Mouse (Mus musculus) thymus, adult 2 months (tissue): ENCODE data around the gene Ube2e2. TPM values are rescaled to one million over a fixed set of nuclear protein-coding genes. Genes with fewer than 3 reads are reported as not detected.
"Not testable (repeated sequence)": the region's sequence is repeated elsewhere in the genome, so short reads cannot be mapped to it uniquely, and the experiment has no call there.

Experiments
- DNase-seq: peaks from one replicate; pipeline ENCODE4 v3.0.0; 2021
- H3K27ac ChIP-seq: fragments of 200-500 bp; 2 replicates; pipeline ENCODE4 v1.5.1; 2012; ENCODE audit warnings: low read length, control low read depth; ENCODE audit not compliant: control insufficient read depth, insufficient read depth
- H3K27me3 ChIP-seq: fragments of 200-500 bp; 2 replicates; pipeline ENCODE4 v1.6.1; 2012; ENCODE audit warnings: mild to moderate bottlenecking, low read length, moderate library complexity, mixed read lengths; ENCODE audit not compliant: control insufficient read depth, insufficient read depth
- H3K36me3 ChIP-seq: fragments of 200-500 bp; 2 replicates; pipeline ENCODE4 v1.6.1; 2012; ENCODE audit warnings: mild to moderate bottlenecking, low read length, moderate library complexity; ENCODE audit not compliant: control insufficient read depth, insufficient read depth
- H3K4me1 ChIP-seq: fragments of 200-500 bp; replicated peaks from 2 replicates; pipeline ENCODE4 v1.6.1; 2012; ENCODE audit warnings: low read length; ENCODE audit not compliant: control insufficient read depth, insufficient read depth
- H3K4me3 ChIP-seq: fragments of 200-500 bp; 2 replicates; pipeline ENCODE4 v1.5.1; 2012; ENCODE audit warnings: mild to moderate bottlenecking, low read length, control low read depth, moderate library complexity; ENCODE audit not compliant: control insufficient read depth, insufficient read depth
- CTCF ChIP-seq: fragments of 200-500 bp; IDR thresholded peaks from 2 replicates; pipeline ENCODE4 v1.5.1; 2012; ENCODE audit warnings: mild to moderate bottlenecking, control low read depth, low read length, moderate library complexity, borderline replicate concordance; ENCODE audit not compliant: control insufficient read depth, poor library complexity, insufficient read depth; ENCODE audit errors: extremely low read depth
- POLR2A ChIP-seq: fragments of 200-500 bp; IDR thresholded peaks from 2 replicates; pipeline ENCODE4 v1.6.1; 2012; ENCODE audit warnings: mild to moderate bottlenecking, low read length, control low read depth, moderate library complexity; ENCODE audit not compliant: control insufficient read depth, poor library complexity, insufficient read depth; ENCODE audit errors: extremely low read depth
- WGBS: fragments of 180-500 bp; shearing (Covaris S2); methylation state at CpG from one replicate; pipeline ENCODE4 v1.1.7; 2018; 5-methylcytosine and 5-hydroxymethylcytosine counted together
- polyA plus RNA-seq: library from polyadenylated mRNA; depleted of rRNA; stranded (reverse); fragments of >200 nt; gene quantifications from 2 replicates; pipeline ENCODE4 v1.2.3, GENCODE M21; 2012

Gene Ube2e2
- polyA plus RNA-seq, 1 experiment, result 34.9 TPM

DNA sequence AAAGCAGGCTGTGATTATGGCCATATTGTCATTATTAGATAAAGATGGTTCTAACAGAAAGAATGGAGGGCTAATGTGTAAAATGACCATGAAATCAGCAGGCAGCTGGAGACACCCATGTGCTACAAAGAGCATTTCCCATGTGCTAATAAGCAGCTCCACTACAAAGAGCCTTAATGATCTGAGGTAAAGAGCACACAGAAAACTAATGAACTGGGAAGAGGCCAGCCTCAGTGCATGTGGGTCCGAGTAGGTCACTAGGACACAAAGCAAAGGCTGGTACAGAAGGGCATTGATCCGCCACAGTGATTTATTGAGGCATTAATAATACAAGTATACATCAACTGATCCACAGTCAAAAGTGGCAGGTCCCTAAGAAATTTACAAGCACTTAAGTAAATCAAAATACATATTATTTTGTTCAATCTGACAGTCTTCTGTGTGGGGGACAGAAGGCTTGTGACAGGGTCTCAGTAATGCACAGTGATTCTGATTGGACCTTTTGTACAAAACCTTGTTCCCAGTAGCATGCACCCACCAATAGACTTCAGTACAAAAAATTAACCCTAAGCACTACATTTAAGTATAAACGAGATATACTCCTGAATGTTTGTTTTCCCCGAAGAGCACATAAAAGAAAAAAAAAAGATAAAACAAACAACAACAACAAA, 320.6 kb downstream of the Ube2e2 start:
- no peak overlapping the region for H3K4me3 ChIP-seq
- H3K4me1 ChIP-seq, result no peaks in the 10 kb centered on the region
- no peaks in the 10 kb centered on the region for H3K27me3 ChIP-seq
- TF ChIP-seq CTCF, result no peak
- TF ChIP-seq POLR2A, result no peak
- no peak overlapping the region for H3K27ac ChIP-seq
- WGBS, result 97% methylated on average over 4 of the region's 4 CpGs
- DNase-seq, result no peak
- H3K36me3 ChIP-seq, result no peaks in the 10 kb centered on the region

DNA sequence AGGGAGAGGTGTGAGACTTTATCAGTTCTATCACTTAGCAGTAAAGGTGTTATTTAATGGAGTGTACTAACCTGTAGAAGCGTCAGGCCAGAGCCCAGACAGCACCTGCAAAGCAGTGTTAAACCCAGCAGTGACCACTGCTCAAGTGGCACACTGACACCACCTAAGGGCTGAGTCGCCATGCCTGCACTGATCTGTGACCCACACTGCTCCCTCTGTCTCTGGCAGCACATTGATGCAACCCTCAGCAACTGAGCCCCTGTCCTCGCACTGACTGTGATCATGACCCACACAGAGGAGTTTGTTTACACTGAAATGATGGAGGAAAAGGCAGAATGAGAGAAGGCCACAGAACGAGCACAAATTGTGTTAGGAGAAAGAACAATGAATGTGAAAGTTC, 321.2 kb downstream of the Ube2e2 start:
- TF ChIP-seq POLR2A (no peak), CTCF (no peak)
- H3K4me1 ChIP-seq, result no peaks in the 10 kb centered on the region
- no peak overlapping the region for H3K27ac ChIP-seq
- DNase-seq, result no peak
- H3K4me3 ChIP-seq, result no peak overlapping the region
- 95% methylated on average over 4 of the region's 4 CpGs for WGBS
- no peaks in the 10 kb centered on the region for H3K27me3 ChIP-seq
- no peaks in the 10 kb centered on the region for H3K36me3 ChIP-seq

DNA sequence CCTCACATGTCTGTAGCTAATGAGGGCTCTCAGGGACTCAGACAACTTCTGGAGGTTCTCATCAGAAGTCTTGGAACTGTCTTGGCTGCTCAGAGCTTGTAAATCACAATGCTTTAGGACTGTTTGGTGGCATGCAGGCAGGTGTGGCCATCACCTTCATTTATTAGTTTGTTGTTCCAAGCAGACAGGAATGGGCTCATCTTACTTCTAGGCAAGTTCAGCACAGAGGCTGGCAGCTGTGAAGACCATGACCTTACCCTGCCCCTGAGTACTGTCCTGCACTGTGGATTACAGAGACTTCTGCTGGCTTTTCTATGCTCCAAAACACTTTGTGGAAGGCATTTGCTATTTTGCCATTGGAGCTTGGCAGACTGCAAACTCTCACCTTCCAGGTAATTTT, 324.5 kb downstream of the Ube2e2 start:
- Histone ChIP-seq H3K27me3 (no peaks in the 10 kb centered on the region), H3K36me3 (no peaks in the 10 kb centered on the region), H3K4me3 (no peak overlapping the region), H3K4me1 (no peaks in the 10 kb centered on the region), H3K27ac (no peak overlapping the region)
- no peak for DNase-seq
- no peak for TF ChIP-seq CTCF
- TF ChIP-seq POLR2A, result no peak

GRCm38 (mm10) chr14:18564999-18565398, 329.1 kb downstream of the Ube2e2 start:
- H3K27me3 ChIP-seq, DNase-seq, H3K4me3 ChIP-seq, H3K36me3 ChIP-seq, H3K27ac ChIP-seq, H3K4me1 ChIP-seq: not testable (repeated sequence)
- 95% methylated on average over 8 of the region's 8 CpGs for WGBS

DNA sequence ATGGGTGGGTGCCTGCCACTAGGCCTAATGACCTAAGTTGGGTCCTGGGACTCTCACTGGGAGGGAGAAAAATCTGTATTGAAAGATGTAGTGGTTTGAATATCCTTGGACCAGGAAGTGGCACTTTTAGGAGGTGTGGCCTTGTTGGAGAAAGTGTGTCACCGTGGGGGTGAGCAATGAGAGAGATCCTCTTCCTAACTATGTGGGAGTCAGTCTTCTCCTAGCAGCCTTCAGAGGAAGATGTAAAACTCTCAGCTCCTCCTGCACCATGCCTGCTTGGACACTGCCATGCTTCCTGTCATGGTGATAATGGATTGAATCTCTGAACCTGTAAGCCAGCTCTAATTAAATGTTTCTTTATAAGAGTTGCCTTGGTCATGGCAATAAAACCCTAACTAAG, 338.8 kb downstream of the Ube2e2 start:
- H3K36me3 ChIP-seq, result no peaks in the 10 kb centered on the region
- no peak for TF ChIP-seq POLR2A
- WGBS, result 52% methylated on average over 1 of the region's 1 CpGs
- no peak overlapping the region for H3K27ac ChIP-seq
- H3K4me1 ChIP-seq, result no peaks in the 10 kb centered on the region
- no peaks in the 10 kb centered on the region for H3K27me3 ChIP-seq
- no peak for DNase-seq
- H3K4me3 ChIP-seq, result no peak overlapping the region

DNA sequence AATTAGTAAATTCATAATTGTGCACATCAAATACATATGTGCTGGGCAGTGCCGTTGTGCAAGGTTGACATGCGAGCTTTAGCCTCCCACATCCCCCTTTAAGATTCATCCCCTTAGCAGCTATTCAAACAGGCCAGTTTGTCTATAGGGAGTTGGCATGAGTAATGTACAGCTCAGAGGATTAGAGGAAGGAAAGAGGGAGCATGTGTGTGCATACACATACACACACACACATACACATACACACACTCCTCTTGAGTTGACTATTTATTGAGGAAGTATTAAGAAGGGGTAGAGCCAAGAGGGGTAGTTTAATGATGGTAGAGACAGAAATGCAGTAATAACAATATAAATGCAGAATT, 339.5 kb downstream of the Ube2e2 start:
- Histone ChIP-seq H3K36me3 (no peaks in the 10 kb centered on the region), H3K27me3 (no peaks in the 10 kb centered on the region), H3K4me1 (no peaks in the 10 kb centered on the region), H3K27ac (no peak overlapping the region), H3K4me3 (no peak overlapping the region)
- 98% methylated on average over 2 of the region's 2 CpGs for WGBS
- TF ChIP-seq POLR2A (no peak), CTCF (no peak)
- no peak for DNase-seq

DNA sequence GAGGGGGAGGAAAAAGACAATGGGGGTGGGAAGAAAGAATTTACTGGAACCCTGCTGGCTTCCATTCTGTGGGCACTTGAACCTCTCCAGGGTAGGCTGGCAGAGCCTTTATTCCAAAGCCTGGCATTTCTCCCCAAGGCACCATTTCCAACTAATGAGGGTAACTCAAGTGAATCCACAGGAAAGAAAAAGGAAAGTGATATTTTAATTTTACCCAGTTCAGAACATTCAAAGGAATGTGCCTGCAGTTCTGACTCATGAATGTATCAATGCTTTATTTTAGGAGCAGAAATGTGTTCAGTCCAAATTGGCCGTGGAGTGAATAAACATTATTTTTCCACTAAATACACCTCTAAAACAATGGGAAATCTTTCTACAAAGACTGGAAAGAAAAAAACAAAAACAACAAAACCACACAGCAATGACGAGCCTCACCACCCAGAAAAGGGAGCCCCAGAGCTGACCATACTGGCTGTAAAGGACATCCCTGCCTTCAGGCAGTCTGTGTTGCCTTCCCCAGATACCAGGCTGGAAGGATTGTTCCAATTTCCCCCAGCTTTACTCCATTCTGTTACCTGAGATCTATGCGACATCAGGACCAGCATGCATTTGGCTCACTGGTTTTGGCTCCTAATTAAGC, 340.0 kb downstream of the Ube2e2 start:
- DNase-seq, result no peak
- Histone ChIP-seq H3K4me1 (no peaks in the 10 kb centered on the region), H3K36me3 (no peaks in the 10 kb centered on the region), H3K4me3 (no peak overlapping the region), H3K27ac (no peak overlapping the region), H3K27me3 (no peaks in the 10 kb centered on the region)
- TF ChIP-seq CTCF, result no peak
- TF ChIP-seq POLR2A, result no peak
- WGBS, result 90% methylated on average over 3 of the region's 3 CpGs
